Mouse (Mus musculus): ENCODE measurements at regions not wholly inside any gene's neighbourhood (a gene's known extent, or its start where the extent isn't known, plus 50 kb on each side); places are given as distances from the start of the nearest gene placed in this dataset.
A peak's percentile ranks its signal among the peaks of the same experiment; 100 is the strongest.

- DNase-seq: no peak
Measured at GRCm38 (mm10) chr11:20930045-20930444, 99.2 kb upstream of the Lgalsl start.

- no peak for DNase-seq
Measured at GRCm38 (mm10) chr11:20930573-20930972, 99.7 kb upstream of the Lgalsl start.

DNA sequence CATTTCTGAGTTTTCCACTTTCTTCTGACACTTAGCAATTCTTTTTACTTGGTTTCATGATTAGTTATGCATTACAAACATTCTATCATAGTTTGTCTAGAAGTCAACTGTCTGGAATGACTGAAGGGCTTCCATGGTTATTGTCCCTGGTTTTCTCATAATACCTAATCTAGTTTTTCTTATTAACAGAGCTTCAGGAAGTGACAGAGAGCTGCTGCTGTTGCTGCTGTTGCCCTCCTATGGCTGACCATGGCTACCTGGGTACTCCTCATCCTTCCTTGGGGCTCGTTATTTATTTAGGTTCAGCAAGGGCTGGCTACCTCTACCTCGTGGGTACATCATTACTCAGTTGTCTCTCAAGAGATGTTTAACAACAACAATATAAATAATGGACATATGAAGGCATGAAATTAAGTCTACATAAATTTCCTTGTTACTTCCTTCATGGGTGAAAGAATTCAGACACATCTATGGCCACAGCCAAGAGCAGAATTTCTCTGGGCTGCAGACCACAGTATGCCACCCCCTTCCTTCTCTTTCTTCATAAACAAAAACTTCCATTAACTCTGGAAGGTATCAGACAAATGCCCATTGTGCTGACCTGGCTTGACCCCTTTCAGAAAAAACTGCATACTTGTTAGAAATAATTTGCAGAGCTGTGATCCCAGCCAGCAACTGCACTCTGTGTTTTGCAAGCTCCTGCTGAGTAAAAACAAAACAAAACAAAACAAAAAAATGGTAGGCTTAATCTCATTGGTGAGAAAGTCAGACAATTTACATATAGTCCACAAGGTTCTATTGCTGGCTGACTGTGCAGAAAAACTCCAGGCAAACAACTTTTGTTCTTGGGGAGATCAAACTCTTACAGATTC lies 103.6 kb upstream of the Lgalsl start:
- DNase-seq: no peak

DNA sequence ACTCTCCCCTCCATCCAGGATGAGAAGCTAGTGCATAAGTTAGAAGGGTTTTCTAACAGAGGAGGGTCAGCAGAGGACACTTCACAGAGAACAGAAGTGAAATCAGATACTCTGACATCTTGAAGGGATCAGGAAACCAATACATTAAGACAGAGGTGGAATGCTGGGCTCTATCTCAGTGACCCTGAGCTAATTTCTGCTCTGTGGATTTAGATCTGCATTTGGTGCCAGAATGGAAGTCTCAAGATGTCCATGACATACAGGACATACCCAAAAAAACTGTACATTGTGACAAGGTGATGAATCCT lies 104.2 kb upstream of the Lgalsl start:
- DNase-seq: no peak

GRCm38 (mm10) chr11:20935910-20936309 lies 105.1 kb upstream of the Lgalsl start:
- no peak for DNase-seq

GRCm38 (mm10) chr11:20936996-20937395 lies 106.1 kb upstream of the Lgalsl start:
- DNase-seq: no peak

GRCm38 (mm10) chr11:20937942-20938341 lies 107.1 kb upstream of the Lgalsl start:
- no peak for DNase-seq

DNA sequence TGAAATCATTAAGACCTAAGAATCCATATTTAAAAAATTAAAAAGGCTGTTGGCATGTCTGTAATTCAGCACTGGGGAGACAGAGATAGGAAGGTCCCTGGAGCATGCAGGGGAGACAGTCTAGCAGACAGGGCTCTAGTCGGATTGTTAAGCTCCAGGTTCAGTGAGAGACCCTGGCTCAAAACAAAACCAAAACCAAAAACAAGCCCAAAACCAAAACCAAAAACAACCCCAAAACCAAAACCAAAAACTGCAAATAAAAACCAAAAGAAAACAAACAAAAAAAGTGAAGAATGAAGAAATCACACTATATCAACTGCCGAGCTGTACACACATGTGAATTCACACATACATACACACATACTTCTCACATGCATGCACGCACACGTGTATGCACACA lies 108.8 kb upstream of the Lgalsl start:
- no peak for DNase-seq

DNA sequence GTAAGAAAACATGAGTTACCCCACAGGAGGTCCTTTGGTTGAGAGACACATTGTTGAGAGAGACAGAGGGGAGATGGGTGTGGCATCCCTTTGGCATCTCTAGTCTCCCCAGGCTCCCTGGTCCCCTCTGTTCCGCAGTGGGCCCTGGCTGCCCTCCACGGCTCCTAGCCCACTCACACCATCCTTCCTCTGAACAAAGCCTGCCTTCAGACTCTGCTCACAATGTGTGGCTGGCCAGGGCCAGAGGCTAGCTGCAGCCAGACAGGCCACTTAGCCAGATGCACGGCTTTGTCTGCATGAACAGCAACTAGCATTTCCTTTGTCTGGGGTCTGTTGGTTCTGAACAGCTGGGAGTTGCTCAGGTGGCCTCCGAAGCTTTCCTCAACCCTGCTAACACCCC lies 110.7 kb upstream of the Lgalsl start:
- DNase-seq: peak; percentile 15

DNA sequence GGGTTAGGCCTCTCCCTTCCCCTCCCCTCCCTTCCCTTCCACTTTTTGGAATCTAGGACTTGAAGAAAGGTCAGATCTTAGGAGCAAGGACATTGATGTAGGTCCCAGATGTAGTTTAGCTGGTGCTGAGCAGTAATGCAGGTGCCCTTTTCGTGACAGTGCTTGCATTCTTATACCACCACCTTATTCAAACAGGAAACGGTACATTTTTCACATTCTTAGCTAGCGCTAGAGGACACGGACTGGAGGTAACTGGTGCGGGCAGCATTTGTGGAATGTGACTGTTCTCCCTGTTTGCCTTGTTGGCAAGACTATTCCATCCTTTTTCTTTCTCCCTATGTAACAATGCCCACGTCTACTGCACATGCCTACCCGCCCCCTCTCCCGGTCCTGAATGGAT lies 124.7 kb upstream of the Lgalsl start:
- no peak for DNase-seq

GRCm38 (mm10) chr11:20957766-20958165 lies 126.9 kb upstream of the Lgalsl start:
- DNase-seq: no peak

DNA sequence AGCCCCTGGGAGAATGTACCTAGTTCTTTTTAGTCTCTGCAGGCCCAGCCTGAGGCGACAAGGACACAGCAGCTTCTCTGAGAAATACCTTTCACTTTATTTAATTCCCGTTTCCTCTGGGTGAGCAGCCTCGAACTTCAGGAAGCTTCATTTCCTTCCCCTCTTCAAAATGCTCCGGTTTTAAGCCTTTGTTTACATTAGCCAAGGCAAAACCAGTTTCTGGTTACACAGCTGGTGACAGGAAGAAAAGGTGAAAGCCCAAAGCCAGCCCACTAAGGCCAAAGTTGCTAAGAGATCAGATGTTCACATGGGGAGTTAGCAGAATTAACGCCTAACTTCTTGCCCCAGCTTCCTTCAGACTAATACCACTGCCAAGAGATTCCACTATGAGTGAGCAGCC lies 127.4 kb upstream of the Lgalsl start:
- no peak for DNase-seq

DNA sequence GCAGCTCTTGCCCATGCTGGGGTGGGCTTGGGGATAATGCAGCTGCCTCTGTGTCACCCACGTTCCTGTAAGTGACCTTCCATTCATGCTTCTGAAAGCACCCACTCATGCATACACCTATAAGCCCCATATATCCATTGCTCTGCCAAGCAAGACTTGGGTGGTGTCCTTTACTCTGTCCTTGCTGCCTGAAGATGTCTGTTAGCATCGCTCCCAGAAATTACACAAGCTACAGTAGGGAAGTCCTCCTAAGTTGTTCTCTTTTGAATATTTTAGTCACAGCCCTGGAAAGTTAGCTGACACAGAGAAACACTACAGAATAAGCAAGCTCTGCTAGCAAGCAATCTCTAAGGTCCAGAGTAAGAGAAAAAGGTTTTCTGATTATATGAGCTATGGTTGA lies 129.2 kb upstream of the Lgalsl start:
- no peak for DNase-seq

- DNase-seq: no peak
Measured at GRCm38 (mm10) chr11:20960750-20961149, 129.9 kb upstream of the Lgalsl start.

GRCm38 (mm10) chr11:20961626-20962025 lies 129.5 kb upstream of the Peli1 start:
- no peak for DNase-seq

- DNase-seq: no peak
Measured at GRCm38 (mm10) chr11:20965575-20966239, 125.4 kb upstream of the Peli1 start.

- DNase-seq: no peak
Measured at GRCm38 (mm10) chr11:20967321-20967984, 123.6 kb upstream of the Peli1 start.

GRCm38 (mm10) chr11:20968341-20968740 lies 122.8 kb upstream of the Peli1 start:
- no peak for DNase-seq

- DNase-seq: no peak
Measured at GRCm38 (mm10) chr11:20973141-20973540, 118.0 kb upstream of the Peli1 start.

DNA sequence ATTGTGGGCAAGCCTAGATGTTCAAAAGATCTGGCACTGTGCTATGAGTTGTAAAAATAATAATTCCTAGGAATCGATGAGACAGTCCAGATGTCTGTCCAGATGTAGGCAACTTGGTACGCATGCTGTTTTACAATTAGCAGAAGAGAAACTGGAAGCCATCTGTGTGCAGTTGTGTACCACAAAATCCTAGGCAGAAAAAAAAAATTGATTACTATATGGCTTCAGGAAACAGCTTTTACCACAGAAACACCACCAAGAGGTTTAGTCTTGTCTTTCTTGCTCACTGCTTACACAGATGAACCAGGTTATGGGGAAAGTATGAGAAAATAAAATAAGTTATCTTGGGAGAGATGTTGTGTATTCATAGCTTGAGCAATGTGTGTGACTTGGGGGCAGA lies 109.5 kb upstream of the Peli1 start:
- DNase-seq: no peak

DNA sequence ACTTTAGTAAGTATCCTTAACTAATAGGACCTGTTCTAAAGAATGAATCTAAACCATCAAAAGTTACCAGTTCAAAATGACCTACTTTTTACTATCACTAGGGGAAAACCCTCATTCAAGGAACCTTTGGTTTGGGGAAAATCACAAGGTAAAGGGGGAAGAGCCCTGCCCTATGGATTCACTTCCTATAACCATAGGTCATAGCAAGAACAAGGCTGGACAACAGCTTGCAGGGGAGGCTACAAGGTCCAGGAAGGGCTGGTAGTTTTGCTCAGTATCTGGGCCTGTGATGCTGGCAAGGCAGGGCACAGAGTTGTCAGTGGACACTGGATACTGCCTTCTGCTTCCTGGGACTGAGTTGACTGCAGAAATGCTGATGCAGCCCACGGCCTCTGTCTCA lies 109.1 kb upstream of the Peli1 start:
- no peak for DNase-seq

DNA sequence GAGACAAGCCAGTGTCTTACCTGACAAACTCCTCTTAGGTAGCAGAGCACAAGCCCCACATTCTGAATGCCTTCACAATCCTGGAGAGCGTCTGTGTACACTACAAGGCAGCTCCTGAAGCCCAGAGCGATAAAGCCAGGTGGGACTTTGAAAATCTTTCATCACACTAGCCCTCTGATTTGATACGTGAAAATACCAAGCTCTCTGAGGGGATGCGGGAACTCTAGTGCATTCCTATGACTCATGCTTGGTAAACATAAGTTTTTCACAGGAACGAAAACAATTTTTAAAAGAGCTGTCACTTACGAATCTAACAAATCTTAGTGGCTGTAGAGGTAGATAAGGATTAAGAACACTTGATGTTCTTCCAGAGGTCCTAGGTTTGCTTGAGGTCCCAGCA lies 108.6 kb upstream of the Peli1 start:
- no peak for DNase-seq

DNA sequence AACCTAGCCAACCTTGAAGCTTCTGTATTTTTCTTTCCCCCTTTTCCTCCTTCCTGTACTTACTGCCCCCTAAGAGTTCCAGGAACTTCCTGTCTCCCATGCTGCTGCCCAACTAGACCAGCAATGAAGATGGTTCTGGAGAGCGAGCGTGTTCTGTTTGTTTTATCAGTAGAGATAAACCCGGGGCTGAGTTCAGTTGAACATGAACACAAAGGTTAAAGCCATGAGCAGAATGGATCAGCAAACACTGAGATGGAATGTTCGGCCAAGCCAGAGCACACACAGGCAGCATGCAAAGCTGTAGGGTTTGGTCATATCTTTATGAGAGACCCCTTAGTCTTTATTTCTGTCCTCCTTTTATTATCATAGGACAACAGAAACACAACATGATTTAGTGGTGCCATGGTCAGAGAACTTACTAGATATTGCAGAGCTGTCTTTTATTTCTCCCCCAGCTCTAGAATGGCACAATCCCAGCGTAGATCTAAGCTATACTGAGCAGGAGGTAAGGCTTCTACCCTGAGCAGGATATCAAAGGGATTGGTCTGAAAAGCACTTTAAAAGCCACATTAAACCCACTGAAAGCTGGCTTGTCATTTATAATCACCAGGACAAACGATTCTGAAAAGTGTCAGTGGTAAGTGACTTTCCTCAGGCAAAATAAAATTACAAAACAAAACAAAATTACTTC lies 105.9 kb upstream of the Peli1 start:
- DNase-seq: no peak

DNA sequence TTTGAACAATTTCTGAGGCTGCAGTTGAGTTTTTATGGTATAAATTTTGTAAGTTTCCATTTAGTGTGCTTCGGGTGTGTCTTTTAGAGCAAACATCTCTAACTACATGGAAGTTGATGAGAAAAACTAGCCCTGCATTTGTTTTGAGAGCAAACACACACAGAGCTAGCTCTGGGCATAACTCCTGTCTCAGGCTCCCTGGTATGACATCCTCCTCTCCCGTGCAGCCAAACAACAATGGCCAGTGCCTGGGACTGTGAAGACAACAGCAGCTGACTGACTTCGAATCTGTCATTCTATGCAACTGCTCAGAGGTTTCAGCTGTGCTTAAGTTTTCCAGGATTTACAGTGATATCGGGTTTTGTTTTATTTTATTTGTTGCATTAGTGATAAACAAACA lies 105.3 kb upstream of the Peli1 start:
- DNase-seq: no peak
